Mouse (Mus musculus) olfactory bulb, adult 2 months (tissue): Measurements from ENCODE around the gene Bcr. TPM values are rescaled to one million over a fixed set of nuclear protein-coding genes. Genes with fewer than 3 reads are reported as not detected.
A peak's percentile ranks its signal among the peaks of the same experiment; 100 is the strongest.

Experiments used
- H3K27ac ChIP-seq: fragments of 200-500 bp; 2 replicates; pipeline ENCODE4 v1.5.1; 2012; ENCODE audit warnings: low read depth, low read length; ENCODE audit not compliant: insufficient read depth
- H3K4me1 ChIP-seq: fragments of 200-500 bp; 2 replicates; pipeline ENCODE4 v1.6.1; 2012; ENCODE audit warnings: low read length; ENCODE audit not compliant: control insufficient read depth, insufficient read depth
- H3K4me3 ChIP-seq: fragments of 200-500 bp; 2 replicates; pipeline ENCODE4 v1.5.1; 2012; ENCODE audit warnings: mild to moderate bottlenecking, low read depth, low read length, moderate library complexity; ENCODE audit not compliant: insufficient read depth
- CTCF ChIP-seq: fragments of 200-500 bp; IDR thresholded peaks from 2 replicates; pipeline ENCODE4 v1.5.1; 2012; ENCODE audit warnings: low read depth, mild to moderate bottlenecking, low read length, moderate library complexity; ENCODE audit not compliant: insufficient read depth
- POLR2A ChIP-seq: fragments of 200-500 bp; IDR thresholded peaks from 2 replicates; pipeline ENCODE4 v1.6.1; 2012; ENCODE audit warnings: mild to moderate bottlenecking, low read depth, low read length, moderate library complexity; ENCODE audit not compliant: insufficient read depth
- WGBS: fragments of 180-500 bp; shearing (Covaris S2); methylation state at CpG from one replicate; pipeline ENCODE4 v1.1.7; 2018; 5-methylcytosine and 5-hydroxymethylcytosine counted together
- polyA plus RNA-seq: library from polyadenylated mRNA; stranded (reverse); fragments of >200 nt; gene quantifications from 2 replicates; pipeline ENCODE4 v1.2.4, GENCODE M21; 2012; ENCODE audit warnings: low replicate concordance; ENCODE audit not compliant: missing spikeins, insufficient read depth, insufficient read length

The Bcr gene
- polyA plus RNA-seq, 1 experiment = not detected

GRCm38 (mm10) chr10:75150361-75150760 is 90.0 kb downstream of the Bcr start:
- Histone ChIP-seq H3K4me1 (peaks cover 13% of the 10 kb centered on the region), H3K4me3 (no peak overlapping the region), H3K27ac (no peak overlapping the region)
- TF ChIP-seq POLR2A (no peak), CTCF (no peak)
- WGBS = 89% methylated on average over 5 of the region's 5 CpGs

- Histone ChIP-seq H3K4me3 (no peak overlapping the region), H3K27ac (no peak overlapping the region), H3K4me1 (peaks cover 13% of the 10 kb centered on the region)
- TF ChIP-seq CTCF (no peak), POLR2A (no peak)
These were observed 90.9 kb downstream of the Bcr start for GRCm38 (mm10) chr10:75151311-75151710.

DNA sequence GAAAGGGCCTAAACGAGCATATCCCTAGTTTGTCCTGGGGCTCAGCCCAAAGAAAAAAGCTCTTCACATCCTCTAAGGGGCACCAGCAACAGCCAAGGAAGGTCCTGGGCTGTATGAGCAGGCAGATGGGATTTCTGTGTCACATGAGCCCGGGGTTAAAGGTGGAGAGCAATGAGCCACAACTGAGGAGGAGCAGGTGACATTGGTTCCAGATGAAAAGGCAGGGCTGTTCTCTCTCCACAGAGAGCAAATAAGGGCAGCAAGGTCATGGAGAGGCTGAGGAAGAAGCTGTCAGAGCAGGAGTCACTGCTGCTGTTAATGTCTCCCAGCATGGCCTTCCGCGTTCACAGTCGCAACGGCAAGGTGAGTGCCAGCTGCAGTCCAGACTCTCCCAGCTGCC is 96.4 kb downstream of the Bcr start:
- TF ChIP-seq CTCF (no peak), POLR2A (no peak)
- Histone ChIP-seq H3K4me1 (peaks cover 4% of the 10 kb centered on the region; the same call in 1 of the 2 replicates), H3K4me3 (no peak overlapping the region), H3K27ac (no peak overlapping the region)
- 81% methylated on average over 6 of the region's 6 CpGs for WGBS

DNA sequence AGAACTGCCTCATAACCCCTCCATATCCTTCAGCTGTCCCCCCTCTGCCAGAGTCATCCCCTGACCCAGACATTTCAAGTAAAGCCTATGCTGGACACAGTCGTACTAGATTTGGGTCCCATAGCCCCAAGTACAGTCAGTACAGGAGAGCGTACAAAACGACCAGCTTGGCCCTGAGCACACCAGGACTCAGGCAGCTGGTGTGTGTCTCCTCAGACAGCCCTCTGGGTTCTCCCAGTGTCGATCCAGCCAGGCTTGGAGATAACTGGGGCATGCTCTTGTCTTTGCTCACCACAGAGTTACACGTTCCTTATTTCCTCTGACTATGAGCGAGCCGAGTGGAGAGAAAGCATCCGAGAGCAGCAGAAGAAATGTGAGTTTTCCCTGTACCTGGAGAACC is 97.3 kb downstream of the Bcr start:
- TF ChIP-seq CTCF (no peak), POLR2A (no peak)
- 91% methylated on average over 8 of the region's 8 CpGs for WGBS
- H3K4me3 ChIP-seq = no peak overlapping the region
- H3K4me1 ChIP-seq = peaks cover 4% of the 10 kb centered on the region; the same call in 1 of the 2 replicates
- H3K27ac ChIP-seq = no peak overlapping the region

DNA sequence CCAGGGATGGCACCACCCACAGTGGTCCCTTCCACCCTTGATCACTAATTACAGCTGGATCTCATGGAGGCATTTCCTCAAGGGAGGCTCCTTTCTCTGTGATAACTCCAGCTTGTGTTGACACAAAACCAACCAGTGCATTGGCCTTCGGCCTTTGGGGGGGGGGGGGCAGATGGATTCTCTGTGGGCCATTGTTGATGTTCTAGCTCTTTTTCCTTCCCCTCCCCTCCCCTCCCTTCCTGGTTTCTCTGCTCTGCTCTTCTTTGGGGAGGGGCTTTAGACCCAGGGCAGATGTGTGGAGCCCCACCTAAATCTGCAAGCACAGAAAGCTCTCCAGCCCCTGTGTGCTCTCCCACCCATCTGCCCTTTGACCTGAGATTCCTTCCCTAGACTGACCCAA is 98.0 kb downstream of the Bcr start:
- Histone ChIP-seq H3K4me3 (no peak overlapping the region), H3K27ac (no peak overlapping the region), H3K4me1 (peaks cover 4% of the 10 kb centered on the region; the same call in 1 of the 2 replicates)
- TF ChIP-seq CTCF (no peak), POLR2A (no peak)
- WGBS = 69% methylated on average over 1 of the region's 1 CpGs

- no peak; the same call in 1 of the 2 replicates for TF ChIP-seq CTCF
- no peak for TF ChIP-seq POLR2A
- H3K4me3 ChIP-seq = no peak overlapping the region
- peaks cover 4% of the 10 kb centered on the region; the same call in 1 of the 2 replicates for H3K4me1 ChIP-seq
- H3K27ac ChIP-seq = no peak overlapping the region
- 82% methylated on average over 10 of the region's 10 CpGs for WGBS
These were observed 99.9 kb downstream of the Bcr start for GRCm38 (mm10) chr10:75160171-75160900.

GRCm38 (mm10) chr10:75165825-75166481 is 105.6 kb downstream of the Bcr start:
- no peak for TF ChIP-seq POLR2A
- TF ChIP-seq CTCF = no peak
- WGBS = 72% methylated on average over 10 of the region's 10 CpGs
- Histone ChIP-seq H3K4me3 (no peak overlapping the region), H3K4me1 (peaks cover 9% of the 10 kb centered on the region), H3K27ac (no peak overlapping the region)

DNA sequence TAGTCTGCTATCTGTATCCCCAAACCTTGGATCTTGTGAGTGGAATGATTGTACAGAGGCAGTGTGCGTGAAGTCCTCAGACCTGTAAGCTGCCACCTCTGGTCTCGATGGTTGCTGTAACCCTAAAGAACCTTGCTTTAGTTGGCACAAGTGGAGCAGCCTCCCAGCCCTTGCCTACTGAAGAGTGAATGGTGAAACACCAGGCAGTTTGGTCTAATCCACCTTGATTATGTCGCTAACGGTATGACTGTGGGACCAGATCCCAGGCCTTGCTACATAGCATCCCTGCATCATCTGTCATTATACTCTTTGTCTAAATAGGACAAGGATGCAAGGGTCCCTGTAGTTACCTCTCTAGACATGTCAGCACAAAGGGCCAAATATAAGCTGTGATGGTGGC is 106.2 kb downstream of the Bcr start:
- Histone ChIP-seq H3K27ac (no peak overlapping the region), H3K4me1 (peaks cover 9% of the 10 kb centered on the region), H3K4me3 (no peak overlapping the region)
- WGBS = 87% methylated on average over 4 of the region's 4 CpGs
- TF ChIP-seq POLR2A (no peak), CTCF (no peak)

- no peak overlapping the region for H3K4me3 ChIP-seq
- H3K4me1 ChIP-seq = peaks cover 16% of the 10 kb centered on the region
- H3K27ac ChIP-seq = peak overlapping the region; percentile 36; the same call in 1 of the 2 replicates
- TF ChIP-seq CTCF (no peak), POLR2A (no peak)
- WGBS = 32% methylated on average over 12 of the region's 12 CpGs
These were observed 109.9 kb downstream of the Bcr start for GRCm38 (mm10) chr10:75170207-75170850.

DNA sequence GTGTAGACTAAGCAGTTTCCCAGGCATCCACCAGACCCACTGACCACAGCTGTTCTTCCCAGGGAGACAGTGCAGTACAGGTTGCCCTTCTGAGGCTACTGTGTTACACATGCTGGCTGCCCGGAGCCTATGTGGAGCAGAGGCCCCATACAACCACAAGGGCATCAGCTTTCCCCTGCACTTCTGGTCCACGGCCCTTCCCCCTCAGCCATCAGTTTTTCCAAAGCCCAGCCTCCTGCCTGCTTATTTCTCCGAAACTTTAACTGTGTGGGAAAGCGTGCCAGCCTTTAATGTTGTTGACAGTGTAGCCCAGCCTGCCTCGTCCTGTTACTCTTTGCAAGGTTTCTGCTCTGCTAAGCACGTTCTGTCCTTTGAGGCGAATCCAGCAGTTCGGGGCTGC is 112.7 kb downstream of the Bcr start:
- TF ChIP-seq CTCF (no peak), POLR2A (no peak)
- Histone ChIP-seq H3K4me3 (no peak overlapping the region), H3K4me1 (peaks cover 16% of the 10 kb centered on the region), H3K27ac (no peak overlapping the region)
- WGBS = 48% methylated on average over 8 of the region's 8 CpGs
